Mouse (Mus musculus): ENCODE measurements around the gene Cdh18.
"Not testable (repeated sequence)": the region's sequence is repeated elsewhere in the genome, so short reads cannot be mapped to it uniquely, and the experiment has no call there.

Gene Cdh18

DNA sequence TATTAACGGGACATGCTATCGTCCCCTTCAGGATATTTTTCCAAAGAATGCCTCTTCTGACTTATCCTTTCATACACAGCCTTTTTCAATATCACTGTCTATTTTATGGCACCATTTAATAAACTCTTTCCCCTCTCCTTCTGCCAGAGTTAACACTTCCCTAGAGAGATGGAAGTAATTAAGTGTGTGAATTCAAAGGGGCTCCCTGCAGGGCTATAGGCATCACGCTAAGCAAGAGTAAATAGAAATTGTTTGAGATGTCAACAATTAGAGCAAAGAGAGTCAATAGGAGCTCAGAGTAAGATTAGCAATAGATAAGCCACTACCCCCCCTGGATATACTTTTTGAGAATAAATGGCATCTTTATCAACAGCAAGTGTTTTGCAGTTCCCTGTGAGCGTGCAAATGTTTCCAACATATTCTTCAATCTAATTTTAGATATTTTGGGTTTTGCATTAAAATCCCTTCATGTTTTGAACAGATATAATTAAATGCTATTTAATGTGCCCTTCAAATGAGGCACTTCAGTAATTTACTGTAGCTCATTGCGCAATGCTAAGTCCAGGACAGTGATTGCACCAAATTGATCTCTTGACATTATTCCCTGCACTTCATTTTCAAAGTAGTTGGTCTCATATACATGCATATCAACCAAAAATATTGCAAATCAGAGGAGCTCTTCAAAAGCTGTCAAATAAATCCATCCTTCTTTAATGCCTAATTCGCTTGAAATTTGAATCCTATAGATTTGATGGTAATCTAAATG, 586.3 kb downstream of the Cdh18 start:
- in situ Hi-C loops (cut with MboI; ENCODE audit: low pct_unique_long_range_greater_than_20kb in 1 of 2, low sequenced_read_pairs in 2 of 2, unreplicated experiment in 1 of 2): no loop called here

GRCm38 (mm10) chr15:23136971-23137370, 588.1 kb downstream of the Cdh18 start:
- in situ Hi-C loops (cut with MboI; ENCODE audit: low pct_unique_long_range_greater_than_20kb in 1 of 2, low sequenced_read_pairs in 2 of 2, unreplicated experiment in 1 of 2): no loop called here

DNA sequence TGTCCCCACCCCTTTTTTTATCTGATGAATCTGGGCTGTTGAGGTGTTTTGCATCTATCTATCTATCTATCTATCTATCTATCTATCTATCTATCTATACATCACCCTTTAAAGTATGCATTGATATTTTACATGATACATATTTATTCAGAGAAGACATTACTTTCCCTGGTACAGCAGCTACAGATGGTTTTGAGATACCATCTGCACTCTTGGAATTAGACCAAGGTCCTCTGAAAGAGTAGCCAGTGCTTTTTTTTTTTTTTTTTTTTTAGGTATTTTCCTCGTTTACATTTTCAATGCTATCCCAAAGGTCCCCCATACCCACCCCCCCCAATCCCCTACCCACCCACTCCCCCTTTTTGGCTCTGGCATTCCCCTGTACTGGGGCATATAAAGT, 594.1 kb downstream of the Cdh18 start:
- in situ Hi-C loops (cut with MboI; ENCODE audit: low pct_unique_long_range_greater_than_20kb in 1 of 2, low sequenced_read_pairs in 2 of 2, unreplicated experiment in 1 of 2): not testable (repeated sequence)

DNA sequence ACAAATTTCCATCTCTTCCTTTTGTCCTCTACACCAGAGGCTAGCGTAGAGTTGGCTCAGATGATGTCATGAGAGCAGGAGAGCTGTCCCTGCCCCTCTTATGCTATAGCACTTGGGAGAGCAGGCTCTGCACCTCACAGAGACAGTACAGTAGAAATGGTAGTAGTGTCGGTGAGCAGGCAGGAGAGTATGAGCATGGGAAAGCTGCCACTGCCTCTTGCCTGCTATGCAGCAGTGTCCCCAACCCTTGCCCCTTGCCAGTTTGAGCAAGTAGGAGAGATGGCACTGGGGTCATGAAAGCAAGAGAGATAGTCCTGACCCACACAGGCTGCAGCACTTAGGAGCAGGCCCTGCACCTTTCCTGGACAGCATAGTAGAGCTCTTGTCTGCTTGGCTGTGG, 607.1 kb downstream of the Cdh18 start:
- in situ Hi-C loops (cut with MboI; ENCODE audit: low pct_unique_long_range_greater_than_20kb in 1 of 2, low sequenced_read_pairs in 2 of 2, unreplicated experiment in 1 of 2): no loop called here

GRCm38 (mm10) chr15:23164869-23165268, 616.0 kb downstream of the Cdh18 start:
- in situ Hi-C loops (cut with MboI; ENCODE audit: low pct_unique_long_range_greater_than_20kb in 1 of 2, low sequenced_read_pairs in 2 of 2, unreplicated experiment in 1 of 2): no loop called here

DNA sequence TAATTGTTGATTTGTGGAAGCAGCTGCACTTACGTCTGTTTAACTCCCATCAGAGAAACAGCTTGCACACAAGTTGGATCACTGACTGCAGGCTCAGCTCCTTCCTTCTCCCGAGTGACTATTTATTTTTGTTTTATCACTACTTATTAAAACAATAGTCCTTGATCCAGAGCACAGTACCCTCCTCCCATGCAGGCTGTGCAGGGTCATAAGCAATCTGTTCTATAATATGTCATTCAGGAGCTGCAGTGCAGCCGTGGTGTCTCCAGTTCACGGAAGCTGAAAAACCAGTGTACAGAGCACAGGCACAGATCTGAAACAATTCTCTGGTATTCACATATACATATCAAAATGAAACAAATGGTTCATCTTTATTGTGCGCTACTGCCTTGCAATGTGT, 625.8 kb downstream of the Cdh18 start:
- in situ Hi-C loops (cut with MboI; ENCODE audit: low pct_unique_long_range_greater_than_20kb in 1 of 2, low sequenced_read_pairs in 2 of 2, unreplicated experiment in 1 of 2): no loop called here

DNA sequence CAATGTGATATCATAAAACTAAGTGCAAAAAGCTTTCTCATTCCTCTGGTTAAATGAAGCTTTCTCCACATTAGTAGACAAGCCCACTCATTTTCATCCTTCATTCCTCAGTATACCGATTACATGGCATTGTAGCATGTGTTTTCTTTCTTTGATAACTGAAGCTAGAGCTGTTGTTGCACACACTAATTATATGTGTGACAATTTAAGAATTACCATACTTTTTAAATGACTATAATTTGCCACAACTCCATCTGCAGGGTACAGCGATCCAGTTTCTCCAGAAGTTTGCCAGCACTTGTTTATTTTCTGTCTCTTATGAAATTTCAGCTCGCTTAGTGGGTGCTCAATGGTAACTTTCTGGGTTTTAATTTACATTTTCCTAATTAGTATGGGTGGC, 663.2 kb downstream of the Cdh18 start:
- in situ Hi-C loops (cut with MboI; ENCODE audit: low pct_unique_long_range_greater_than_20kb in 1 of 2, low sequenced_read_pairs in 2 of 2, unreplicated experiment in 1 of 2): no loop called here

GRCm38 (mm10) chr15:23230616-23231015, 681.8 kb downstream of the Cdh18 start:
- in situ Hi-C loops (cut with MboI; ENCODE audit: low pct_unique_long_range_greater_than_20kb in 1 of 2, low sequenced_read_pairs in 2 of 2, unreplicated experiment in 1 of 2): no loop called here

GRCm38 (mm10) chr15:23257751-23258440, 709.1 kb downstream of the Cdh18 start:
- in situ Hi-C loops (cut with MboI; ENCODE audit: low pct_unique_long_range_greater_than_20kb in 1 of 2, low sequenced_read_pairs in 2 of 2, unreplicated experiment in 1 of 2): no loop called here

GRCm38 (mm10) chr15:23278421-23278820, 729.6 kb downstream of the Cdh18 start:
- in situ Hi-C loops (cut with MboI; ENCODE audit: low pct_unique_long_range_greater_than_20kb in 1 of 2, low sequenced_read_pairs in 2 of 2, unreplicated experiment in 1 of 2): no loop called here

GRCm38 (mm10) chr15:23305018-23305417, 756.2 kb downstream of the Cdh18 start:
- in situ Hi-C loops (cut with MboI; ENCODE audit: low pct_unique_long_range_greater_than_20kb in 1 of 2, low sequenced_read_pairs in 2 of 2, unreplicated experiment in 1 of 2): no loop called here

- in situ Hi-C loops (cut with MboI; ENCODE audit: low pct_unique_long_range_greater_than_20kb in 1 of 2, low sequenced_read_pairs in 2 of 2, unreplicated experiment in 1 of 2): no loop called here
These were observed 767.9 kb downstream of the Cdh18 start for GRCm38 (mm10) chr15:23316766-23317165.

DNA sequence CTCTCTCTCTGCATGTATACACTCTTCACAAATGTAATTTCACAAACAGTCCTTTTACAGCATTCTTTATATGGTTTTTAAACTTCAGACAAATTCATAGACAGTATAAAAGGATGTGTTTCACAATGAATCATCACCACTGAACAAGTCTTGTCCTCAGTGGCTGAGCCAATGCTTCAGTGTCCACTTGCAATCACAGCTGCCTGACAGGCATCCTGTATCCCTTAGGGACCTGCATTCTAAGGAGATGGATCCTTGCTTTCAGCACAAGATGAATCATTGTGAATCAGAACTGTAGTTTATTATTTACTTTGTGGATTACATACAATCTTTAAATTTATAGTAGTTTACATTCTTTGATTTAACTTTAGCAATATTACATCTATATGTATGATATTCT, 768.6 kb downstream of the Cdh18 start:
- in situ Hi-C loops (cut with MboI; ENCODE audit: low pct_unique_long_range_greater_than_20kb in 1 of 2, low sequenced_read_pairs in 2 of 2, unreplicated experiment in 1 of 2): no loop called here

- in situ Hi-C loops (cut with MboI; ENCODE audit: low pct_unique_long_range_greater_than_20kb in 1 of 2, low sequenced_read_pairs in 2 of 2, unreplicated experiment in 1 of 2): not testable (repeated sequence)
These were observed 791.5 kb downstream of the Cdh18 start for GRCm38 (mm10) chr15:23340338-23340737.

GRCm38 (mm10) chr15:23351078-23351477, 802.3 kb downstream of the Cdh18 start:
- in situ Hi-C loops (cut with MboI; ENCODE audit: low pct_unique_long_range_greater_than_20kb in 1 of 2, low sequenced_read_pairs in 2 of 2, unreplicated experiment in 1 of 2): no loop called here

DNA sequence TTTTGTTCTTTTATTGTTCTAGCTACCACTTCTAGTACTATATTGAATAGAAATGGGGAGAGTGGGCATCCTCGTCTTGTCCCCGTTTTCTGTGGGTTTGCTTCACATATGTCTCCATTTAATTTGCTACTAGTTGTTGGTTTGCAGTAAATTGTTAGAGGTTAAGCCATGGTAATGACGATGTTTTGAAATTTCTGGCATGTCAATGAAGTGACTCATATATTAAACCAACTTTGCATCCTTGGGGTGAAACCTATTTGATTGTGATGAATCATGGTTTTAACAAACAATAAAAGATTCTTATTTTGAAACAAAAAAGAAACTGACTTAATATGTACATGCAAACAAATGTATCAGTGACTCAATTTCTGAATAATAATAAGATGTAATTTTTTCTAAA, 817.5 kb downstream of the Cdh18 start:
- in situ Hi-C loops (cut with MboI; ENCODE audit: low pct_unique_long_range_greater_than_20kb in 1 of 2, low sequenced_read_pairs in 2 of 2, unreplicated experiment in 1 of 2): no loop called here

GRCm38 (mm10) chr15:23367712-23368111, 818.9 kb downstream of the Cdh18 start:
- in situ Hi-C loops (cut with MboI; ENCODE audit: low pct_unique_long_range_greater_than_20kb in 1 of 2, low sequenced_read_pairs in 2 of 2, unreplicated experiment in 1 of 2): no loop called here

- in situ Hi-C loops (cut with MboI; ENCODE audit: low pct_unique_long_range_greater_than_20kb in 1 of 2, low sequenced_read_pairs in 2 of 2, unreplicated experiment in 1 of 2): no loop called here
These were observed 829.4 kb downstream of the Cdh18 start for GRCm38 (mm10) chr15:23378016-23378750.

- in situ Hi-C loops (cut with MboI; ENCODE audit: low pct_unique_long_range_greater_than_20kb in 1 of 2, low sequenced_read_pairs in 2 of 2, unreplicated experiment in 1 of 2): no loop called here
These were observed 837.0 kb downstream of the Cdh18 start for GRCm38 (mm10) chr15:23385816-23386215.

All from mouse embryonic stem cell (cell line).